8 mouse cellular contexts compared by ENCODE assay signal in genomic region chr7:101895695-101896094, GRCm38 (mm10). TPM values are rescaled to one million over a fixed set of nuclear protein-coding genes. Genes with fewer than 3 reads are reported as not detected.
A peak's percentile ranks its signal among the peaks of the same experiment; 100 is the strongest.
DNase-seq lines count a peak whose midpoint lies in the region; ATAC-seq and TF ChIP-seq lines count a peak whose summit lies in the region.

No protein-coding gene starts in this region.

- peak overlapping the region; percentile 64 to 94 for H3K4me3 ChIP-seq in heart, embryonic 14.5 days (ENCODE audit: control insufficient read depth in 1 of 2, insufficient read depth in 1 of 2, low read depth in 1 of 2, low read length in 2 of 2)
- H3K4me3 ChIP-seq in G1E (ENCODE audit: low read depth, low read length): peak overlapping the region; percentile 73
- peak overlapping the region; percentile 51 for H3K4me3 ChIP-seq in forebrain, postnatal 0 days (ENCODE audit: low read depth, low read length)
- peak overlapping the region; percentile 76 for H3K4me3 ChIP-seq in liver, postnatal 0 days (ENCODE audit: low read depth, low read length)

- H3K4me2 ChIP-seq in heart, embryonic 14.5 days (ENCODE audit: low read length): peak overlapping the region; percentile 51
- H3K4me2 ChIP-seq in forebrain, postnatal 0 days (ENCODE audit: low read depth): peak overlapping the region; percentile 39
- peak overlapping the region; percentile 78 for H3K4me2 ChIP-seq in liver, postnatal 0 days (ENCODE audit: low read depth, low read length)

- H3K9ac ChIP-seq in heart, embryonic 14.5 days (ENCODE audit: low read length): peak overlapping the region; percentile 70
- H3K9ac ChIP-seq in forebrain, postnatal 0 days: peak overlapping the region; percentile 67
- H3K9ac ChIP-seq in liver, postnatal 0 days (replicated peaks): peak overlapping the region; percentile 69

- H3K27me3 ChIP-seq in heart, embryonic 14.5 days (ENCODE audit: control insufficient read depth, insufficient read depth, low read length): no peaks in the 10 kb centered on the region
- no peaks in the 10 kb centered on the region for H3K27me3 ChIP-seq in G1E (ENCODE audit: insufficient read depth, low read length)
- H3K27me3 ChIP-seq in forebrain, postnatal 0 days (ENCODE audit: insufficient read depth, low read length): no peaks in the 10 kb centered on the region
- H3K27me3 ChIP-seq in liver, postnatal 0 days (ENCODE audit: insufficient read depth, low read length): no peaks in the 10 kb centered on the region

- no peaks in the 10 kb centered on the region for H3K9me3 ChIP-seq in heart, embryonic 14.5 days (ENCODE audit: control insufficient read depth, low read length)
- no peaks in the 10 kb centered on the region for H3K9me3 ChIP-seq in G1E (replicated peaks)
- H3K9me3 ChIP-seq in forebrain, postnatal 0 days (ENCODE audit: low read length): no peaks in the 10 kb centered on the region
- H3K9me3 ChIP-seq in liver, postnatal 0 days (ENCODE audit: low read length): no peaks in the 10 kb centered on the region

- ATAC-seq in heart, embryonic 14.5 days (ENCODE audit: insufficient number of reproducible peaks, insufficient read depth, low FRiP score, low read depth): no peak
- no peak for ATAC-seq in G1E (ENCODE audit: extremely low read depth, insufficient number of reproducible peaks, low FRiP score, poor library complexity, severe bottlenecking)
- ATAC-seq in forebrain, postnatal 0 days: peak; percentile 15
- no peak for ATAC-seq in liver, postnatal 0 days

- H3K27ac ChIP-seq in heart, embryonic 14.5 days (replicated peaks in 1 of 2; ENCODE audit: control insufficient read depth in 1 of 2, insufficient read depth in 1 of 2, low read depth in 2 of 2, low read length in 2 of 2): peak overlapping the region; percentile 61 to 89; a peak in 3 of 4 replicates
- H3K27ac ChIP-seq in forebrain, postnatal 0 days (ENCODE audit: low read depth, low read length): peak overlapping the region; percentile 89
- peak overlapping the region; percentile 84 for H3K27ac ChIP-seq in liver, postnatal 0 days (ENCODE audit: low read depth)

- no peak for DNase-seq in heart, adult 11 months
- DNase-seq in G1E (ENCODE audit: low spot score): no peak
- no peak for DNase-seq in forebrain, postnatal 0 days
- DNase-seq in liver, postnatal 0 days: no peak
- no peak for DNase-seq in adrenal gland, adult (ENCODE audit: inconsistent age in 2 of 2, low spot score in 1 of 2)
- no peak for DNase-seq in layer of hippocampus, adult 8-10 months (ENCODE audit: low spot score in 2 of 2)
- DNase-seq in ovary, postnatal 14 days (ENCODE audit: low spot score): no peak

- peaks cover 13% of the 10 kb centered on the region; the same call in 1 of the 2 replicates for H3K36me3 ChIP-seq in heart, embryonic 14.5 days (ENCODE audit: control insufficient read depth, insufficient read depth, low read length)
- H3K36me3 ChIP-seq in G1E (replicated peaks): peaks cover 31% of the 10 kb centered on the region
- no peaks in the 10 kb centered on the region for H3K36me3 ChIP-seq in forebrain, postnatal 0 days (ENCODE audit: insufficient read depth)
- no peaks in the 10 kb centered on the region for H3K36me3 ChIP-seq in liver, postnatal 0 days (replicated peaks; ENCODE audit: insufficient read depth, low read length)

- WGBS in heart, embryonic 14.5 days: 29% methylated on average over 9 of the region's 9 CpGs
- WGBS in forebrain, postnatal 0 days: 40% methylated on average over 9 of the region's 9 CpGs
- WGBS in liver, postnatal 0 days (ENCODE audit: insufficient replicate concordance): 31% methylated on average over 9 of the region's 9 CpGs

- peaks cover 5 to 6% of the 10 kb centered on the region in 2 experiments; a peak in 3 of 4 replicates for H3K4me1 ChIP-seq in heart, embryonic 14.5 days (ENCODE audit: control insufficient read depth in 2 of 2, insufficient read depth in 2 of 2, low read length in 2 of 2)
- peaks cover 19% of the 10 kb centered on the region for H3K4me1 ChIP-seq in G1E (ENCODE audit: insufficient read depth, low read depth, low read length)
- peaks cover 6% of the 10 kb centered on the region; the same call in 1 of the 2 replicates for H3K4me1 ChIP-seq in forebrain, postnatal 0 days (ENCODE audit: insufficient read depth)
- H3K4me1 ChIP-seq in liver, postnatal 0 days (ENCODE audit: insufficient read depth): peaks cover 9% of the 10 kb centered on the region

- no peak for TF ChIP-seq EP300 in liver, postnatal 0 days (IDR thresholded peaks at IDR 0.05; ENCODE audit: low read depth)

- no peak for TF ChIP-seq CTCF in G1E (IDR thresholded peaks at IDR 0.05; ENCODE audit: low read depth, low read length)
- peak; percentile 41; the same call in 1 of the 2 replicates for TF ChIP-seq CTCF in forebrain, postnatal 0 days (IDR thresholded peaks at IDR 0.05; ENCODE audit: low read depth)
- no peak for TF ChIP-seq CTCF in liver, postnatal 0 days (IDR thresholded peaks at IDR 0.05; ENCODE audit: low read depth)

RNA-seq across cellular contexts. Expression of gene Lamtor1, which starts 10.0 kb away (rescaled TPM):
- 142 and 146 TPM in 2 replicates for polyA plus RNA-seq in heart, embryonic 14.5 days (2014; fragmentation: Nextera tagmentation; extraction: Ambion mirVana)
- 96.2 and 96.5 TPM in 2 replicates for total RNA-seq in G1E (2014; fragmentation: Nextera tagmentation)
- 145 and 146 TPM in 2 replicates for total RNA-seq in G1E (2017)
- polyA plus RNA-seq in G1E (2012): 136 and 153 TPM in 2 replicates
- total RNA-seq in forebrain, postnatal 0 days (2014; rRNA removed): 96.3 and 105 TPM in 2 replicates
- polyA plus RNA-seq in forebrain, postnatal 0 days (2015; fragmentation: Nextera tagmentation; extraction: Ambion mirVana): 176 and 205 TPM in 2 replicates
- polyA plus RNA-seq in liver, postnatal 0 days (2015; fragmentation: Nextera tagmentation; extraction: Ambion mirVana): 61.5 and 62.2 TPM in 2 replicates
- 10 to 100 TPM; 77.5 to 94.3 (median 89.8) TPM for total RNA-seq in layer of hippocampus, adult 8-10 months (2022)

RNA-seq across cellular contexts. Expression of gene Tomt, which starts 10.5 kb away (rescaled TPM):
- polyA plus RNA-seq in heart, embryonic 14.5 days (2014; fragmentation: Nextera tagmentation; extraction: Ambion mirVana): 0.12 and 0.14 TPM in 2 replicates
- total RNA-seq in G1E (2014; fragmentation: Nextera tagmentation) (not detected in 2 replicates), G1E (2017) (0.22 and 0.23 TPM in 2 replicates)
- polyA plus RNA-seq in G1E (2012): 0.01 TPM in 1 of 2 replicates, not detected in the other
- total RNA-seq in forebrain, postnatal 0 days (2014; rRNA removed): not detected in 2 replicates
- polyA plus RNA-seq in forebrain, postnatal 0 days (2015; fragmentation: Nextera tagmentation; extraction: Ambion mirVana): 0.27 and 0.34 TPM in 2 replicates
- polyA plus RNA-seq in liver, postnatal 0 days (2015; fragmentation: Nextera tagmentation; extraction: Ambion mirVana): 0.09 and 0.12 TPM in 2 replicates
- total RNA-seq in layer of hippocampus, adult 8-10 months (2022): under 1 TPM in 1 of 4 experiments, not detected in 3; 0.35 TPM

RNA-seq across cellular contexts. Expression of gene Folr1, which starts 25.1 kb away (rescaled TPM):
- 5.0 and 6.5 TPM in 2 replicates for polyA plus RNA-seq in heart, embryonic 14.5 days (2014; fragmentation: Nextera tagmentation; extraction: Ambion mirVana)
- total RNA-seq in G1E (2014; fragmentation: Nextera tagmentation): not detected in 2 replicates
- 0.22 and 0.64 TPM in 2 replicates for total RNA-seq in G1E (2017)
- polyA plus RNA-seq in G1E (2012): not detected in 2 replicates
- total RNA-seq in forebrain, postnatal 0 days (2014; rRNA removed): 7.0 and 10.5 TPM in 2 replicates
- polyA plus RNA-seq in forebrain, postnatal 0 days (2015; fragmentation: Nextera tagmentation; extraction: Ambion mirVana): 38.5 and 49.6 TPM in 2 replicates
- polyA plus RNA-seq in liver, postnatal 0 days (2015; fragmentation: Nextera tagmentation; extraction: Ambion mirVana): 0.63 and 0.92 TPM in 2 replicates
- 1 to 10 TPM in 3 of 4 experiments, under 1 TPM in 1; 0.51 to 3.2 (median 1.3) TPM for total RNA-seq in layer of hippocampus, adult 8-10 months (2022)

RNA-seq across cellular contexts. Expression of gene Anapc15, which starts 32.2 kb away (rescaled TPM):
- polyA plus RNA-seq in heart, embryonic 14.5 days (2014; fragmentation: Nextera tagmentation; extraction: Ambion mirVana): 52.0 and 53.2 TPM in 2 replicates
- total RNA-seq in G1E (2014; fragmentation: Nextera tagmentation) (55.6 and 63.3 TPM in 2 replicates), G1E (2017) (113 and 128 TPM in 2 replicates)
- polyA plus RNA-seq in G1E (2012): 20.2 and 20.5 TPM in 2 replicates
- total RNA-seq in forebrain, postnatal 0 days (2014; rRNA removed): 47.0 and 64.2 TPM in 2 replicates
- 68.8 and 73.3 TPM in 2 replicates for polyA plus RNA-seq in forebrain, postnatal 0 days (2015; fragmentation: Nextera tagmentation; extraction: Ambion mirVana)
- 23.8 and 28.5 TPM in 2 replicates for polyA plus RNA-seq in liver, postnatal 0 days (2015; fragmentation: Nextera tagmentation; extraction: Ambion mirVana)
- total RNA-seq in layer of hippocampus, adult 8-10 months (2022): 10 to 100 TPM; 30.2 to 37.2 (median 35.0) TPM

RNA-seq across cellular contexts. Expression of gene Lrrc51, which starts 38.0 kb away (rescaled TPM):
- 3.9 and 5.0 TPM in 2 replicates for polyA plus RNA-seq in heart, embryonic 14.5 days (2014; fragmentation: Nextera tagmentation; extraction: Ambion mirVana)
- 12.4 and 17.7 TPM in 2 replicates for total RNA-seq in G1E (2014; fragmentation: Nextera tagmentation)
- total RNA-seq in G1E (2017): 2.9 and 4.1 TPM in 2 replicates
- 0.53 and 0.65 TPM in 2 replicates for polyA plus RNA-seq in G1E (2012)
- 4.8 and 5.4 TPM in 2 replicates for total RNA-seq in forebrain, postnatal 0 days (2014; rRNA removed)
- 9.1 and 10.6 TPM in 2 replicates for polyA plus RNA-seq in forebrain, postnatal 0 days (2015; fragmentation: Nextera tagmentation; extraction: Ambion mirVana)
- polyA plus RNA-seq in liver, postnatal 0 days (2015; fragmentation: Nextera tagmentation; extraction: Ambion mirVana): 2.5 and 3.1 TPM in 2 replicates
- 1 to 10 TPM; 5.8 to 7.9 (median 6.1) TPM for total RNA-seq in layer of hippocampus, adult 8-10 months (2022)
